Mouse (Mus musculus): ENCODE data around the gene Mdm1.

DNA sequence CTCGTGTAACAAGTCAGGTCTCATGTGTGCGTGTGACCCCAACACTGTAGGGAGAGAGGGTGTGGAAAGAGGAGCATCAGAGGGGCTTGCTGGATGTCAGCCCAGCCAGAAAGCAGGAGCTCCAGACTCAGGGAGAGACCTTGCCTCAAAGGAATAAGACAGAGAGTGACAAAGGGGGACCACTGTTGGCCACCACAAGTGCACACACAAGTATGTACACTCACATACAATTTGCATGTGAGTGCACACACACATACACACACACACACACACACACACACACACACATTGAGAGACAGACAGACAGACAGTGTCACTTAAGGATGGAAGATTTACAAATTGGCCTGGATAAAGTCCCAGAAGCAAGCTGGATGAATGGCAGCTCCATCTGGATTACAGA, 25.2 kb upstream of the Mdm1 start:
- TF ChIP-seq POLR2A (IDR thresholded peaks at IDR 0.05; ENCODE audit: borderline replicate concordance, insufficient read depth, low read length) (no peak), CTCF (IDR thresholded peaks at IDR 0.05; ENCODE audit: borderline replicate concordance, insufficient read depth, low read depth, low read length) (no peak)

Measured in cerebellum, adult 2 months (tissue).